Mouse (Mus musculus): ENCODE measurements around the gene Ppm1b.

Gene Ppm1b

GRCm38 (mm10) chr17:84956441-84956840 lies at the start of gene Ppm1b:
Gene Ppm1b, plus strand, starts transcription at chr17:84956741.
- DNase-seq: no peak

GRCm38 (mm10) chr17:84921666-84922376 lies 34.7 kb upstream of the Ppm1b start:
- DNase-seq: peak; percentile 31

GRCm38 (mm10) chr17:84924779-84925178 lies 31.8 kb upstream of the Ppm1b start:
- peak; percentile 67 for DNase-seq

- DNase-seq: peak; percentile 78
Observed at GRCm38 (mm10) chr17:84926233-84926632, 30.3 kb upstream of the Ppm1b start.

GRCm38 (mm10) chr17:84927580-84927979 lies 29.0 kb upstream of the Ppm1b start:
- DNase-seq: no peak

- DNase-seq: peak; percentile 63
Observed at GRCm38 (mm10) chr17:84932943-84933342, 23.6 kb upstream of the Ppm1b start.

GRCm38 (mm10) chr17:84933968-84934367 lies 22.6 kb upstream of the Ppm1b start:
- peak; percentile 94 for DNase-seq

- peak; percentile 76 for DNase-seq
Observed at GRCm38 (mm10) chr17:84935620-84936019, 20.9 kb upstream of the Ppm1b start.

- no peak for DNase-seq
Observed at GRCm38 (mm10) chr17:84936301-84936700, 20.2 kb upstream of the Ppm1b start.

- DNase-seq: no peak
Observed at GRCm38 (mm10) chr17:84936809-84937208, 19.7 kb upstream of the Ppm1b start.

GRCm38 (mm10) chr17:84937220-84937619 lies 19.3 kb upstream of the Ppm1b start:
- DNase-seq: no peak

- peak; percentile 53 for DNase-seq
Observed at GRCm38 (mm10) chr17:84938215-84938614, 18.3 kb upstream of the Ppm1b start.

GRCm38 (mm10) chr17:84940017-84940731 lies 16.4 kb upstream of the Ppm1b start:
- peak; percentile 38 for DNase-seq

GRCm38 (mm10) chr17:84941291-84941868 lies 15.2 kb upstream of the Ppm1b start:
- DNase-seq: peak; percentile 52

GRCm38 (mm10) chr17:84942358-84943032 lies 14.0 kb upstream of the Ppm1b start:
- DNase-seq: peak; percentile 42

- DNase-seq: peak; percentile 49
Observed at GRCm38 (mm10) chr17:84943033-84943393, 13.5 kb upstream of the Ppm1b start.

GRCm38 (mm10) chr17:84944348-84944747 lies 12.2 kb upstream of the Ppm1b start:
- no peak for DNase-seq

- DNase-seq: no peak
Observed at GRCm38 (mm10) chr17:84952521-84952920, 4.0 kb upstream of the Ppm1b start.

GRCm38 (mm10) chr17:84953776-84954175 lies 2.8 kb upstream of the Ppm1b start:
- no peak for DNase-seq

GRCm38 (mm10) chr17:84954881-84955280 lies 1.7 kb upstream of the Ppm1b start:
- no peak for DNase-seq

GRCm38 (mm10) chr17:84956931-84957486 lies 468 bp downstream of the Ppm1b start:
- DNase-seq: peak; percentile 91

- peak; percentile 100 for DNase-seq
Observed at GRCm38 (mm10) chr17:84957487-84958259, 1.1 kb downstream of the Ppm1b start.
